Mouse (Mus musculus): ENCODE measurements around the gene Tm4sf19. TPM values are rescaled to one million over a fixed set of nuclear protein-coding genes. Genes with fewer than 3 reads are reported as not detected.
A peak's percentile ranks its signal among the peaks of the same experiment; 100 is the strongest.

Tm4sf19 gene
- total RNA-seq (2021): not detected
- long read RNA-seq: 0 reads

DNA sequence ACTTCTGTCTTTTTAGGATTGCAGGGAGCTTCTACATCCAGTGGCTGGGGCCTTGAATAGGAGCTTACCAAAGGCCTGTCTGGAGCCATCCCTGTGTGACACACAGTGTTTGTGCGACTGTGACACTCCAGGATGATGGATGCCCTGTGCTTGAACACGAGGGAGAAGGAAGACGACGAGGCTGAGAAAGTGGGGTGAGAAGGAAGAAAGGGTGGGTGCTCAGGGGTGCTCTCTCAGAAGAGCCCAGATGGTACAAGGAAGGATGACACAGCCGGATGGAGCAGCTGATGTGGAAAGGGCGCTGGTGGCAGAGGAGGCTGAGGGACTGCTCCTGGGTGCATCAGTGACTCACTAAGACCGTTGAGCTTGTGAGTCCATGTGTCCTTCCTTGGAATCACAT is at the start of gene Tm4sf19:
Tm4sf19 (plus strand) TSS at position 240 of the 400 bp plus-strand sequence.
- DNase-seq (ENCODE audit: low spot score in 2 of 2): no peak

DNA sequence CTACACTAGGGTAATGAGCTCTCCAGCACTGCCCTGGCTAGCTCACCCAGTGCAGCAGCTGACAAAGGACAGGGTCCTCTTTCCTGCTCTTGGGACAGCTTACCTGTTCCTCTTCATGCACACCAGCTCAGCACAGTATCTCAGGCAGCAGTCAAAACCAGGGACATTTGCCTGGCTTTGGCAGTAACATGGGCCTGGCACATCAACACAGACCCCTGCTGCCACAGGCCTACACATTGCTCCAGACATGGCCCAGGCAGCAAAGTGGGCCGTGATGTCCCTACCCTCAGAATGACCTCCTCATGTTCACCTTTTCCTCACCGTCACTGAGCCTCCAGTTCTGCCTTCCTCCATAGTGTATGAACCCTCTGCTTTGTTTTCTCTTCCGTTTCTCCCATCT is 49.5 kb upstream of the Tm4sf19 start:
- DNase-seq (ENCODE audit: low spot score in 2 of 2): no peak

GRCm38 (mm10) chr16:32363530-32363929 is 36.8 kb upstream of the Tm4sf19 start:
- no peak for DNase-seq (ENCODE audit: low spot score in 2 of 2)

DNA sequence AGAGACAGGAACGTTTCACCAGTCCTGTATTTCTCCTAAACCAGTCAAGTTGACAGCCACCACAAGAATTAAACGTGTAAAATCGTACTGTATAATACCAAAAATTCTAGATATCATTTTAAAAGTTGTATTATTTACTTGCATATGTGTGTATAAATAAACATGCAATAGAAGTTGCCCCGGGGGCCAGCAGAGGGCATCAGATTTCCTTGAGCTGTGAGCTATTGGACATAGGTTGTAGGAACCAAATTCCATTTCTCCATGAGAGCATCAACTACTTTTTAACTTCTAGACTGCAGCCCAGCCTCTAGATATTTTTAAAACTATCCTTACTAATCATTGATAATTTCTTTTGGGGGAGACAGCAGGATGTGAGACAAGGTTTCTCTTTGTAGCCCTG is 29.0 kb upstream of the Tm4sf19 start:
- peak in 1 of 2 experiments; percentile 50 for DNase-seq (ENCODE audit: low spot score in 2 of 2)

- no peak for DNase-seq (ENCODE audit: low spot score in 2 of 2)
Observed at GRCm38 (mm10) chr16:32379575-32379974, 20.7 kb upstream of the Tm4sf19 start.

GRCm38 (mm10) chr16:32382901-32383300 is 17.4 kb upstream of the Tm4sf19 start:
- no peak for DNase-seq (ENCODE audit: low spot score in 2 of 2)

DNA sequence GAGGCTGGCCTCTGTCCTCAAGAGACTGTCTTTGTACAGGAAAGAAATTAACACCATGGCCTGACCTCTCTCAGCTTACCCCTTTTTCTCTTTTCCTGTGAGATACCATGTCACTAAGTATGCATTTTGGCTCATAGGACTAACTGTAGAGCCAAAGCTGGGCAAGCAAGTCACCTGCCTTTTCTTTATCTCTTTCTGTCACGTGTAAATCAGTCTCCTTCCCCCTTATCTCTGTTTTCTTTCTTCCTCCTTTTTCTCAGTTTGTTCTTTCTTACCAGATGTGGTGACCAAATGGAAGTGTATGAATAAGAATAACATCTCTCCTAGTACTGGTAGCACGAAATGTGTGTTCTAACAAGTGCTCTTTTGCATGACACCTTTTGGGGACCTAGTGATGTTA is 15.4 kb upstream of the Tm4sf19 start:
- DNase-seq (ENCODE audit: low spot score in 2 of 2): no peak

DNA sequence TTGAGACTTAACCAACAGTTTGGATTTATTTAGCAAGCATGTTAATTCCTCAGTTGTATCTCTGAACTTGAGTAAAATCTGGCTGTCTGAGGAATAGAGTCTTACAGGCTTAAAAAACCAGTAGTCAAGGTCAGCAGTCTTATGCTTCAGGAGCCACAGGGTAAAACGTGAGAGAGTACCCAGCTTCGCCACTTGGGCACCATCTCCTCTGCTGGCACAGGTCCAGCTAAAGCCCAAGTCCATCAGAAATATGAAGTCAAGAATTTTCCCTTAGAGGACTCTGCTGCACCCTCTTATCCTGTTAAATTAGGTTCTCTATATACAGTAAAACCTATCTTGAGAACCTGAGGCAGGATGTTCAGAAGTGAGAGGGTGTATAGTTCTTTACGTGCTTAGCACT is 13.5 kb upstream of the Tm4sf19 start:
- DNase-seq (ENCODE audit: low spot score in 2 of 2): no peak

DNA sequence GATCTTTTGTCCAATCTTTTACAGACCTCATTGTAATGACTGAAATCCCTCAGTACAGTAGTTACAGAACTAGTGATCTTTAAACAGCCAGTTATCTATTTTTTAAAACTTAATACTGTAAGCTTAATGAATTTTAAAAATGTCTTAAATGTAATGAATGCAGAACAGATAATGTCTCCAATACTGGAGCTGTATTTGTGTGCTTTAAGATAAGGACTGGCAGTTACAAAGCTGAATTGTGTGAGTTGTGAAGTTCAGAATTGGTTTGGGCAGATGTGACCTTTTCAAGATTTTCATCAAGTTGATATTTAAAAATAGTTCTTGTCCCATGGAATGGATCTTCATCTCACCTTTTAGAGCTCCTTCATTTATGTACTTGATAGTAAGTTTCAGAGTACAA is 11.3 kb upstream of the Tm4sf19 start:
- DNase-seq (ENCODE audit: low spot score in 2 of 2): no peak

GRCm38 (mm10) chr16:32389841-32390240 is 10.5 kb upstream of the Tm4sf19 start:
- DNase-seq (ENCODE audit: low spot score in 2 of 2): no peak

GRCm38 (mm10) chr16:32390882-32391281 is 9.4 kb upstream of the Tm4sf19 start:
- DNase-seq (ENCODE audit: low spot score in 2 of 2): no peak

- DNase-seq (ENCODE audit: low spot score in 2 of 2): no peak
Observed at GRCm38 (mm10) chr16:32395679-32396540, 4.4 kb upstream of the Tm4sf19 start.

- DNase-seq (ENCODE audit: low spot score in 2 of 2): no peak
Observed at GRCm38 (mm10) chr16:32396541-32396835, 3.8 kb upstream of the Tm4sf19 start.

GRCm38 (mm10) chr16:32398206-32398605 is 2.1 kb upstream of the Tm4sf19 start:
- no peak for DNase-seq (ENCODE audit: low spot score in 2 of 2)

GRCm38 (mm10) chr16:32401335-32401965 is 1.1 kb downstream of the Tm4sf19 start:
- no peak for DNase-seq (ENCODE audit: low spot score in 2 of 2)

GRCm38 (mm10) chr16:32402818-32403217 is 2.5 kb downstream of the Tm4sf19 start:
- no peak for DNase-seq (ENCODE audit: low spot score in 2 of 2)

DNA sequence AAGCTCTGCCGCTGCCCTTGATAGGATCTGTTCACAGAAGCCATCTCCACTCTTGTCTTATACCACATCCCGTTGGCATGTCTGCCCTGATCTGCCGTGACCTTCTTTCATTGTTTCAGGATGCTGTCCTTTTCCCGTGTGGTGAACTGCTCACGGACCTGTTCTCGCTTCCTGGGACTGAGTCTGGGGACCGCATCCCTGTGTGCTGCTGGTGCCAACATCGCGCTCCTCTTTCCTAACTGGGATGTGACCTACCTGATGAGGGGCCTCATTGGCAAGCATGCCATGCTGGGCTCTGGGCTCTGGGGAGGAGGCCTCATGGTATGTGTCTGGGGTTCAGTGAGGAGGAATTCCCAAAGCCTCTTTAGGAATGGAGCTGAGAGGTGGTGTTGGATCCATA is 5.4 kb downstream of the Tm4sf19 start:
- DNase-seq (ENCODE audit: low spot score in 2 of 2): no peak

GRCm38 (mm10) chr16:32406671-32407070 is 6.4 kb downstream of the Tm4sf19 start:
- DNase-seq (ENCODE audit: low spot score in 2 of 2): no peak

DNA sequence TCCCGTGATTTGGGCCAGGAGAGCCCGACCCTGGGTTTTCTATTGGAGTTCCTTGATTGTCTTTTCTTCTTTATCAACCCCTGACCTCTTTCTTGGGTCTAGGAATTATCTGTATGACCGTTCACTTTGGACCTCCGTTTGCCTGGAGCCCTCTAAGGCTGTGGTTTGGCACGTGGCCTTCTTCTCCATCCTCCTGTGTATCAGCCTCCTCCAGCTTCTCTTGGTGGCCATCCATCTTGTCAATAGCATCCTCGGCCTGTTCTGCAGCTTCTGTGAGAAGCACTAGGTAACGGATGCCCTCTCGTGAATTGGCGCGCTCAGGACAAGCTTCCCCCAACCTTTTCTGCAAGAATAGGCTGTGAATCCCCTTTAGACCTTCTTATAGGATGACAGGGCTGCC is 7.4 kb downstream of the Tm4sf19 start:
- no peak for DNase-seq (ENCODE audit: low spot score in 2 of 2)

DNA sequence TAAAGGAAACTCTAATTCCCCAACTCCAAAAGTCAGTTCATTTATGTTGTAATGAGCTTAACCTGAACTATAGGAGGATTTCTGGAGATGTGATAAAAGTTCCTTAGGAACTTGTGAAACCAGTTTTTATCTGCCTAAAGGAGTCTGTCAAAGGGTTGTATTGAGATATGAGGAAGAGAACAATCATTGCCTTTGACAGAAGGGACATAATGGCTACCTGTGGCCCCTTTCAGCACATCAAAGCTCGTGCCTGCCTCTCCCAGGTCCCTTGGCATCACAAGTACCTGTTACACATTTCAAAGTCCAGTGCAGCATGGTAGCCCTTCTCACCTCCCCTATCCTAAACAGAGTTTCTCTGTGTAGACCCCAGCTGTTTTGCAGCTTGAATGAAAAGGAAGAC is 17.2 kb downstream of the Tm4sf19 start:
- no peak for DNase-seq (ENCODE audit: low spot score in 2 of 2)

DNA sequence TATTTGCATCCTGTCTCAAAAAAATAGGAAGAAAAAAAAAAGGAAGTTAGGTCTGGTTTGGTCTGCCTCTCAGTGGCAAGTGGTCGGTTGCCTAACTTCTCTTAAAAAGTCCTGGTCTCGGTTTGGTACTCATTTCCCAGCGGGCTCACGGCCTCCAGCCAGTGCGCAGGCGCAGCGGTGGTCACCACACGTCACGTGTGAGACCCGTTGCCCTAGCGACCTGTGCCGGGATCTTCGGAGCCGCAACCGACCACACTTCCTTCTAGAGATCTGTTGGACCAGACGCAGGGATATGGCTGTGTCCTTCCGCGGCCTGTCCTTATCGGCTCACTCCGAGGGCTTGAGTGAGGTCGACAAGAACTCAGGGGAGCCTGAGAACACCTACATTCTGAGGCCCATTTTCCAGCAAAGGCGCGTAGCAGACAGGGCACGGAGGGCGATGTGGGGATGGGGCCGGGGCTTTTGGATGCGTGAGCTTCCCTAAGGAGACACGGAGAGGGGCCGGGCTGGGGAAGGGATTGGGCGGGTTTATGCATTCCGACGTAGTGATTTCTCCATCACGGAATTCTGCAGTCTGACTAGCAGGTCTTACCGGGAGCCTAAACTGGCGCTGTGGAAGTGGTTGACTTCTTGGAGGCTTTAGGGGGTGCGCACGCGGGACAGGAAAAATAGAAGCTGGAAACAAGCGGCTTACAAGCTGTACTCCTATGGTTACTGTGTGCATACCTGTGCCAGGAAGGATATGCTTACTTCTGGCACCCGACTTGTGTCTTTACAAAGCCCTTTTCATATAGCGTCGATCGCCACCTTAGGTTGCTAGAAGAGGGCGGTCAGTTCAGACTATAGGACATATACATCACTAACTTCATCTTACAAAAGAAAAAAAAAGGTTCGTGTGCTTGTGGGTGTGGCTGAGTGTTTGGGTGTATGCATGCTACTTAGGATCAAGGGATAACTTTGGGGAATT is 19.5 kb downstream of the Tm4sf19 start, which contains the start of gene Tctex1d2:
Tctex1d2 (plus strand) TSS at position 186 of the 967 bp plus-strand sequence.
- peak; percentile 85 to 94 for DNase-seq (ENCODE audit: low spot score in 2 of 2)

DNA sequence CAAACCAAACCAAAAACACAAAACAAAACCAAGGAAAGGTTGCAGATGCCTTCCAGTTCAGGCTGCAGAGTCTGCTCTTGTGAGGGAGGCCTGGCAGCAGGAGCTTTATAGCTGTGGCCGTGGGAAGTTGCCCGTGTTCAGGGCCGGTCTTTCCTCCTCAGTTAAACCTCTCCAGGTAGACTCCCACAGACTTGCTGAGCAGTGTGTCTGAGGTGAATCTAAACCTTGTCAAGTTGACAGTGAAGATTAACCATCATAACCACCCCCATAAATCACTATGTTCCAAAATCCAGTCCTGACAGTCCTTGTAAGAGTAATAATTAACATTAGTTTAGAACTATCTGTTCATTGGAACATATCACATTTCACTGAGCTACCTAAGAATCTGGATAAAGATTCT is 27.2 kb downstream of the Tm4sf19 start:
- no peak for DNase-seq (ENCODE audit: low spot score in 2 of 2)

All from layer of hippocampus, adult 18-20 months (tissue).